Comparison of ENCODE assay signal across 7 mouse cellular contexts in the genomic region with DNA sequence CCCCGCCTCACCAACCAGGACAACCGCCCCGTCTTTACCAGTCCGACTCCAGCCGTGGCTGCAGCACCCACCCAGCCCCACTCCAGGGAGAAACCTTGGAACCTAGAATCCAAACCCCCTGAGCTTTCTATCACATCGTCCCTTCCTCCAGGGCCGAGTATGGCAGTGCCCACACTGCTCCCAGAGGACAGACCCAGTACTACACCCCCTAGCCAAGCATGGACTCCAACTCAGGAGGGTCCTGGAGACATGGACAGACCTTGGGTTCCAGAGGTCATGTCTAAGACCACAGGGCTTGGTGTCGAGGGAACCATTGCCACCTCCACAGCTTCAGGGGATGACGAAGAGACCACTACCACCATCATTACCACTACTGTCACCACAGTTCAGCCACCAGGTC. TPM values are rescaled to one million over a fixed set of nuclear protein-coding genes. Genes with fewer than 3 reads are reported as not detected.
DNase-seq lines count a peak whose midpoint lies in the region; ATAC-seq and TF ChIP-seq lines count a peak whose summit lies in the region.

No protein-coding gene starts in this region.

- H3K36me3 ChIP-seq in kidney, postnatal 0 days (ENCODE audit: insufficient read depth, low read length): no peaks in the 10 kb centered on the region
- H3K36me3 ChIP-seq in splenic B cell, adult 2 months (ENCODE audit: control insufficient read depth, insufficient read depth, low read length, poor library complexity, severe bottlenecking): no peaks in the 10 kb centered on the region
- no peaks in the 10 kb centered on the region for H3K36me3 ChIP-seq in heart, embryonic 12.5 days

- H3K27ac ChIP-seq in kidney, postnatal 0 days: no peak overlapping the region
- no peak overlapping the region for H3K27ac ChIP-seq in heart, embryonic 12.5 days (ENCODE audit: poor library complexity, severe bottlenecking)

- peaks cover 9% of the 10 kb centered on the region; the same call in 1 of the 2 replicates for H3K27me3 ChIP-seq in kidney, postnatal 0 days (ENCODE audit: insufficient read depth, low read length)
- H3K27me3 ChIP-seq in splenic B cell, adult 2 months (ENCODE audit: control insufficient read depth, insufficient read depth, low read length, poor library complexity, severe bottlenecking): no peaks in the 10 kb centered on the region
- peaks cover 85% of the 10 kb centered on the region for H3K27me3 ChIP-seq in heart, embryonic 12.5 days (replicated peaks)

- TF ChIP-seq POLR2A in lung, adult 2 months (IDR thresholded peaks at IDR 0.05; ENCODE audit: borderline replicate concordance, extremely low read depth, low read depth, low read length): no peak

- no peaks in the 10 kb centered on the region for H3K4me1 ChIP-seq in lung, adult 2 months (ENCODE audit: control insufficient read depth, insufficient read depth, low read length)
- H3K4me1 ChIP-seq in kidney, postnatal 0 days (replicated peaks; ENCODE audit: insufficient read depth, low read length): no peaks in the 10 kb centered on the region
- H3K4me1 ChIP-seq in heart, embryonic 12.5 days (replicated peaks): 0 out of 2 replicates have a peak, but pooled peaks cover under 1% of the 10 kb centered on the region

- H3K9ac ChIP-seq in kidney, postnatal 0 days (ENCODE audit: low read depth, low read length): no peak overlapping the region
- no peak overlapping the region for H3K9ac ChIP-seq in heart, embryonic 12.5 days

- no peak overlapping the region for H3K4me3 ChIP-seq in lung, adult 2 months (replicated peaks; ENCODE audit: extremely low read depth, low read depth, low read length)
- H3K4me3 ChIP-seq in kidney, postnatal 0 days (replicated peaks; ENCODE audit: low read depth, low read length): no peak overlapping the region
- H3K4me3 ChIP-seq in heart, embryonic 12.5 days: no peak overlapping the region

- peak; percentile 67 for TF ChIP-seq CTCF in lung, adult 2 months (IDR thresholded peaks at IDR 0.05; ENCODE audit: insufficient read depth, low read length)
- peak; percentile 68 for TF ChIP-seq CTCF in kidney, postnatal 0 days (IDR thresholded peaks at IDR 0.05; ENCODE audit: low read depth)

- DNase-seq in lung, adult 2 months: peak; percentile 29
- no peak for DNase-seq in lung, postnatal 25 days (ENCODE audit: low spot score)
- peak; percentile 28 for DNase-seq in kidney, postnatal 0 days (ENCODE audit: low spot score)
- peak; percentile 45 for DNase-seq in splenic B cell, adult 2 months (ENCODE audit: low read depth, low spot score)
- DNase-seq in ovary, adult 18-20 months (ENCODE audit: low spot score): no peak

- ATAC-seq in common myeloid progenitor, adult 5-6 weeks (replicated peaks; ENCODE audit: low read depth, poor library complexity, severe bottlenecking): peak; percentile 73
- no peak for ATAC-seq in kidney, postnatal 0 days (replicated peaks; ENCODE audit: low FRiP score, low read depth)
- no peak for ATAC-seq in heart, embryonic 12.5 days (ENCODE audit: insufficient number of reproducible peaks, low FRiP score)

- no peaks in the 10 kb centered on the region for H3K9me3 ChIP-seq in kidney, postnatal 0 days (replicated peaks; ENCODE audit: low read length)
- H3K9me3 ChIP-seq in heart, embryonic 12.5 days (replicated peaks): no peaks in the 10 kb centered on the region

- H3K4me2 ChIP-seq in kidney, postnatal 0 days (ENCODE audit: low read length): no peak overlapping the region
- H3K4me2 ChIP-seq in heart, embryonic 12.5 days: no peak overlapping the region

- WGBS in lung, adult 2 months: 38% methylated on average over 9 of the region's 9 CpGs
- WGBS in kidney, postnatal 0 days: 36% methylated on average over 9 of the region's 9 CpGs
- 24% methylated on average over 9 of the region's 9 CpGs for WGBS in heart, embryonic 12.5 days

RNA-seq across cellular contexts. Expression of gene Sez6, which starts 23.1 kb away (rescaled TPM):
- 0.12 and 0.19 TPM in 2 replicates for polyA plus RNA-seq in lung, adult 2 months (2012; rRNA removed)
- not detected in 2 replicates for total RNA-seq in common myeloid progenitor, adult 5-6 weeks (2017)
- 0.17 TPM in 1 of 2 replicates, not detected in the other for polyA plus RNA-seq in kidney, postnatal 0 days (2015; fragmentation: Nextera tagmentation; extraction: Ambion mirVana)
- polyA plus RNA-seq in heart, embryonic 12.5 days (2016; fragmentation: Nextera tagmentation; extraction: Ambion mirVana): 0.18 TPM in 1 of 2 replicates, not detected in the other

RNA-seq across cellular contexts. Expression of gene Phf12, which starts 28.9 kb away (rescaled TPM):
- polyA plus RNA-seq in lung, adult 2 months (2012; rRNA removed): 50.4 and 55.3 TPM in 2 replicates
- 29.5 and 39.0 TPM in 2 replicates for total RNA-seq in common myeloid progenitor, adult 5-6 weeks (2017)
- polyA plus RNA-seq in kidney, postnatal 0 days (2015; fragmentation: Nextera tagmentation; extraction: Ambion mirVana): 9.3 and 11.1 TPM in 2 replicates
- 17.0 and 17.7 TPM in 2 replicates for polyA plus RNA-seq in heart, embryonic 12.5 days (2016; fragmentation: Nextera tagmentation; extraction: Ambion mirVana)

RNA-seq across cellular contexts. Expression of gene Pipox, which starts 59.8 kb away (rescaled TPM):
- polyA plus RNA-seq in lung, adult 2 months (2012; rRNA removed): 0.60 and 1.3 TPM in 2 replicates
- not detected in 2 replicates for total RNA-seq in common myeloid progenitor, adult 5-6 weeks (2017)
- polyA plus RNA-seq in kidney, postnatal 0 days (2015; fragmentation: Nextera tagmentation; extraction: Ambion mirVana): 20.9 and 24.3 TPM in 2 replicates
- polyA plus RNA-seq in heart, embryonic 12.5 days (2016; fragmentation: Nextera tagmentation; extraction: Ambion mirVana): 2.3 and 3.1 TPM in 2 replicates

Comparison
In these comparisons a context has a peak if more than half of its experiments do, and no peak if none do; other contexts are left out.
1. DNase-seq: peak in lung, adult 2 months (single experiment), kidney, postnatal 0 days (single experiment) and splenic B cell, adult 2 months (single experiment); none in lung, postnatal 25 days (single experiment) and ovary, adult 18-20 months (single experiment).